Mouse (Mus musculus) limb, embryonic 12.5 days (tissue): ENCODE results near the gene Gm20518. TPM values are rescaled to one million over a fixed set of nuclear protein-coding genes. Genes with fewer than 3 reads are reported as not detected.

Experiments used
- ATAC-seq: fragments of 200-750 bp; cut with Nextera tagmentation; 2 replicates; pipeline ENCODE4 v1.8.0; 2017; ENCODE audit warnings: low read depth, moderate TSS enrichment; ENCODE audit not compliant: insufficient number of reproducible peaks, insufficient read depth, low FRiP score, low TSS enrichment
- H3K27ac ChIP-seq: fragments of 300-500 bp; sonication (generic); 2 replicates; pipeline ENCODE4 v1.5.1; 2016; ENCODE audit warnings: mild to moderate bottlenecking, moderate library complexity
- H3K27me3 ChIP-seq: fragments of 300-500 bp; sonication (generic); 2 replicates; pipeline ENCODE4 v1.6.1; 2016; ENCODE audit warnings: mild to moderate bottlenecking, moderate library complexity
- H3K36me3 ChIP-seq: fragments of 300-500 bp; sonication (generic); 2 replicates; pipeline ENCODE4 v1.6.1; 2016; ENCODE audit warnings: mild to moderate bottlenecking, moderate library complexity
- H3K4me1 ChIP-seq: fragments of 300-500 bp; sonication (generic); replicated peaks from 2 replicates; pipeline ENCODE4 v1.6.1; 2016
- H3K4me2 ChIP-seq: fragments of 300-500 bp; sonication (generic); 2 replicates; pipeline ENCODE4 v1.6.1; 2016; ENCODE audit warnings: mild to moderate bottlenecking, moderate library complexity
- H3K4me3 ChIP-seq: fragments of 300-500 bp; sonication (generic); replicated peaks from 2 replicates; pipeline ENCODE4 v1.5.1; 2016; ENCODE audit warnings: mild to moderate bottlenecking
- H3K9ac ChIP-seq: fragments of 300-500 bp; sonication (generic); replicated peaks from 2 replicates; pipeline ENCODE4 v1.6.1; 2016; ENCODE audit warnings: mild to moderate bottlenecking, moderate library complexity
- H3K9me3 ChIP-seq: fragments of 300-500 bp; sonication (generic); 2 replicates; pipeline ENCODE4 v1.6.1; 2016; ENCODE audit warnings: mild to moderate bottlenecking, moderate library complexity
- WGBS: fragments of 180-500 bp; shearing (Covaris S2); methylation state at CpG from one replicate; pipeline ENCODE4 v1.1.7; 2016; 5-methylcytosine and 5-hydroxymethylcytosine counted together
- polyA plus RNA-seq: library from polyadenylated mRNA; unstranded; fragments of >200 nt; fragmentation: Nextera tagmentation; extraction: Ambion mirVana; gene quantifications from 2 replicates; pipeline ENCODE4 v1.2.1, GENCODE M21; 2016

Gene Gm20518
- polyA plus RNA-seq, 1 experiment from 2014 or later, result 0.36 TPM

DNA sequence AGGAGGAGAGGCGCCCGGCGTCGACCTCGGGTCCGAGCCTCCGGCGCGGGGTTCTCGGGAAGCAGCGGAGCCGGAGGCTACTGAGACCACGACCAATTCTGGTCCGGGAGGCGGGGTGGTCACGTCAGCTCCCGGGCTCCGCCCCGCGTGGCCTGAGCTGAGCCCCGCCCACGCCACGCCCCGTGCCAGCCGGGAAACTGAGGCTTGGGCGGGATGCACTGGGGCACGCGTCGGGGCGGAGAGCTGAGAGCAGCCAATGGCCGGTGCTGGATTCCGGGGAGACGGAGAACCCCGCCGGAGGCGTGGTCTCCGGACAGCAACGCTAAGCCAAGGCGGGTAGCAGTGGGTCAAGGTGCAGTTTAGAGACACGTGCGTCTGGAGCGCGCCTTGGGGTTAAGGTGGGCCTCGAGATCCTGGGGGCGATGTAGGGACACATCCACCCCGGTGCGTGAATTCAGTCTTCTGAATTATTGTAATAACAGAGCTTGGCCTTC is 36.7 kb upstream of the Gm20518 start, which contains the start of gene Slc25a1:
Gene Slc25a1, minus strand, starts transcription at position 133 of the 494 bp plus-strand sequence.
- Histone ChIP-seq H3K27ac (peak within 1 kb of the TSS; percentile 82), H3K27me3 (0 out of 2 replicates have a peak, but pooled peaks cover 5% of the 10 kb centered on the region), H3K4me3 (peak within 1 kb of the TSS; percentile 83), H3K4me2 (peak within 1 kb of the TSS; percentile 93), H3K4me1 (peaks cover 11% of the 10 kb centered on the region), H3K9ac (peak within 1 kb of the TSS; percentile 83), H3K36me3 (peaks cover 20% of the 10 kb centered on the region), H3K9me3 (no peaks in the 10 kb centered on the region)
- peak; percentile 42 for ATAC-seq
- WGBS, result under 1% methylated on average over 47 of the region's 47 CpGs

DNA sequence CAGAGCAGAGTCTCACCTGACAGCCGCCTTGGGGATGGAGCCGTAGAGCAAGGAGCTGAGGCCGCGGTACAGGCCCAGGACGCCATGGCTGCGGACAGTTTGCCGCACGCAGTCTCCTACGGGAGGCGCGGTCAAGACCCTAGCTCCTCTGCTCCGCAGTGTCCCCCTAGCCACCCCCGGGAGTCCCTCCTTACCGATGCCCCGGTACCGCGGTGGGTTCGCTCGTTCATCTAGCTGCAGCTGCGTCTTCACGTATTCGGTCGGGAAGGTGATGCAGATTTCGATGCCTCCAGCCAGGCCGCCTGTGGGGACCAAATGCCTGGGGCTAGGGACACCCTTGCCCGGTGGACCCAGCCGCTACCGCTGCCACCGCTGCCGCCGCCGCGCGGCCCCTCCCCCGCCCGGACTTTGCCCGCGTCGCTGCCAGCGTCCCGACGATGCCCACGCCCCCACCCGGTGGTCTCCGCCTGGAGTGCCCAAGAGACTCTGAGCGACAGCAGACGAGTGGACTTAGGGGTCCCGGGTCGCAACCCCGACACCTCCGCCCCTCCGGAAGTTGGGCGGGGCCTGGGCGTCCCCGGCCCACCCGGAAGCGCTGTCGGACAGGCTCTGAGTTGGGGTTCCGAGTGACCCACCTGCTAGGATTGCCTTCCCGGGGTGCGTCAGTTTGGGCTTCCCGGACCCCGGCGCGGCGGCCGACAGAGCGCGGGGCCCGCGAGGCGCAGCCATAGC is 36.0 kb upstream of the Gm20518 start:
- no peaks in the 10 kb centered on the region for H3K9me3 ChIP-seq
- under 1% methylated on average over 72 of the region's 72 CpGs for WGBS
- H3K27me3 ChIP-seq, result 0 out of 2 replicates have a peak, but pooled peaks cover 5% of the 10 kb centered on the region
- H3K4me3 ChIP-seq, result peak overlapping the region; percentile 83
- peak overlapping the region; percentile 83 for H3K9ac ChIP-seq
- peaks cover 20% of the 10 kb centered on the region for H3K36me3 ChIP-seq
- H3K4me1 ChIP-seq, result peaks cover 14% of the 10 kb centered on the region
- H3K4me2 ChIP-seq, result peak overlapping the region; percentile 93
- H3K27ac ChIP-seq, result peak overlapping the region; percentile 82
- ATAC-seq, result peak; percentile 43; the same call in 1 of the 2 replicates

DNA sequence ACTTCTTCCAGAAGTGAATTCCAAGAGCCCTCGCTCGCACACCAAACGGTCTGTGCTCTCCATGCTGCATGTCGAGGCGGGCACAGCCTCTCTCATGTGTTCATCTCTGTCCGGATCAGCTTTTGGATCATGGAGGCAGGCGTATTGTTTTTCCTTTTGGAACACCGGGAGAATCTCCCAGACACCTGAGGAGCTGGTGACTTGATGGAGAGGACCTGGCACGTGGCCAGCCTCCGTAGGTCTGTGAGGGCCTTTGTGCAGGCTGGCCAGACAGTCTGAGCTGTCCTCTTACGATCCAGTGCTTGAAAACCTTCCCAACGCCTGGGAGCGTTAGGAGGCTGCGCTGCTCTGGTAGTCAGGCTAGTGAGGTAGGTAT is 30.7 kb upstream of the Gm20518 start:
- Histone ChIP-seq H3K9ac (peak overlapping the region; percentile 86), H3K4me2 (peak overlapping the region; percentile 87), H3K4me3 (peak overlapping the region; percentile 76), H3K27me3 (peaks cover 42% of the 10 kb centered on the region), H3K36me3 (peaks cover 20% of the 10 kb centered on the region), H3K4me1 (peaks cover 23% of the 10 kb centered on the region), H3K27ac (peak overlapping the region; percentile 68; the same call in 1 of the 2 replicates), H3K9me3 (no peaks in the 10 kb centered on the region)
- no peak for ATAC-seq
- WGBS, result 1% methylated on average over 14 of the region's 14 CpGs

DNA sequence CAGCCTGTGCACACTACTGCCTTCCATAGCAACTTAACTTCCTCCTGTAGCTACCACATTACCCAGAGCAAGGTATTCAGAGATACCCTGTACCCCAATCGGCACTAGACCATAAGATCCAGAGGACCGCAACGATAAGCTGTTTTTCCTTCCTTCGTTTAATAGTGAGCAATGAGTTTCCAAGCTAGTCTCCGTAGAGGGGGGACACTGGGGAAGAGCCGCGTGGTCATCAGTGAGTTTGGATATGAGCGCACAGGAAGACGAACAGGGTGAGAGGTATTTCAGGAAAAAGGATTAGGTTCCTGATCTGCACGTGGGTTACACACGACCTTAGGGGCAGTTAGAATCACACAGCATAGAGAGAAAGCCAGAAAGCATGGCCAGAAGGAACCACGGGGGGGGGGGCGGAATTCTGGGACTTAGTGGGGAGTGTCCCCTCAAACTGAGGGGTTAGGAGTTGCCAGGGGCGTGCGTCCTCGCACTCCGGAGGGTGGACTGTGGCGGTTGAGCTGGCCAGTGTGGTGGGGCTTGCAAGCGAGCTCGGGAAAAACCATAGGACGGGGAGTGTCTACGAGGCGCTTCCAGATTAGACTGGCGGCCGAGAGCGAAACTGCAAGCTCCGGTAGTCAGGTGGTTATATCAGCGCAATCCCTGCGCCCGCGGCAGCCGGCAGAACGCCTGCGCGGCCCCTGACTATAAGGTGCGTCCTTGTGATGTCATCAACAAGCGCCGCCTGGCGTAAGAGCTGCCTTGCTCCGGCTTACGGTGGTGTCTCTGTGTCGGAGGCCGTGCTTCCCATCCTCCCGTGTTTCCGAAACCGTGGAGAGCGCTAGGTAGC is 30.1 kb upstream of the Gm20518 start:
- peak overlapping the region; percentile 76 for H3K4me3 ChIP-seq
- H3K27ac ChIP-seq, result peak overlapping the region; percentile 68
- peak; percentile 93 for ATAC-seq
- H3K36me3 ChIP-seq, result peaks cover 20% of the 10 kb centered on the region
- 3% methylated on average over 47 of the region's 47 CpGs for WGBS
- H3K9me3 ChIP-seq, result no peaks in the 10 kb centered on the region
- H3K4me2 ChIP-seq, result peak overlapping the region; percentile 87
- H3K4me1 ChIP-seq, result peaks cover 17% of the 10 kb centered on the region
- H3K9ac ChIP-seq, result peak overlapping the region; percentile 86
- H3K27me3 ChIP-seq, result peaks cover 46% of the 10 kb centered on the region

DNA sequence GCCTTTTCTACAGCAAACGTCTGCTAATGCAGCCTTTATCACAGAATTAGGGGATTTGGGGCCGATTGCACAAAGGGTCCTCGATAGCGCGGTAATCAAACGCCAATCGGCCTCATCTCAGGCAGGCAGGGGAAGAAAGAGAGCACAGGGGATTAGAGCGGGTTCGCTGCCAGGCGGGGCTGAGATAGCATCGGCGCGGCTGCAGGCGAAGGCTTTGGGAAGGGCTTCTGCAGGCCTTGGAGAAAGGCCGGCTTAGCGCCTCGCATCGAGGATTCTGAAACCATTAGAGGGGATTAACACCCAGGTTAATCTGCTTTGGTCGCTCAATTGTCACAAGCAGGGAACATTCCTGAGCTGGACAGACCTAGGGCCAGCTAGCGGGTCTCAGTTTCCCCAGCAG is 29.1 kb upstream of the Gm20518 start:
- no peaks in the 10 kb centered on the region for H3K9me3 ChIP-seq
- peak overlapping the region; percentile 31; the same call in 1 of the 2 replicates for H3K9ac ChIP-seq
- H3K4me2 ChIP-seq, result peak overlapping the region; percentile 87
- H3K4me3 ChIP-seq, result 0 out of 2 replicates have a peak overlapping the region, but pooled peaks have one; percentile 1
- no peak for ATAC-seq
- H3K27me3 ChIP-seq, result peaks cover 52% of the 10 kb centered on the region
- H3K4me1 ChIP-seq, result peaks cover 16% of the 10 kb centered on the region
- H3K27ac ChIP-seq, result no peak overlapping the region
- WGBS, result 12% methylated on average over 20 of the region's 20 CpGs
- H3K36me3 ChIP-seq, result peaks cover 11% of the 10 kb centered on the region

DNA sequence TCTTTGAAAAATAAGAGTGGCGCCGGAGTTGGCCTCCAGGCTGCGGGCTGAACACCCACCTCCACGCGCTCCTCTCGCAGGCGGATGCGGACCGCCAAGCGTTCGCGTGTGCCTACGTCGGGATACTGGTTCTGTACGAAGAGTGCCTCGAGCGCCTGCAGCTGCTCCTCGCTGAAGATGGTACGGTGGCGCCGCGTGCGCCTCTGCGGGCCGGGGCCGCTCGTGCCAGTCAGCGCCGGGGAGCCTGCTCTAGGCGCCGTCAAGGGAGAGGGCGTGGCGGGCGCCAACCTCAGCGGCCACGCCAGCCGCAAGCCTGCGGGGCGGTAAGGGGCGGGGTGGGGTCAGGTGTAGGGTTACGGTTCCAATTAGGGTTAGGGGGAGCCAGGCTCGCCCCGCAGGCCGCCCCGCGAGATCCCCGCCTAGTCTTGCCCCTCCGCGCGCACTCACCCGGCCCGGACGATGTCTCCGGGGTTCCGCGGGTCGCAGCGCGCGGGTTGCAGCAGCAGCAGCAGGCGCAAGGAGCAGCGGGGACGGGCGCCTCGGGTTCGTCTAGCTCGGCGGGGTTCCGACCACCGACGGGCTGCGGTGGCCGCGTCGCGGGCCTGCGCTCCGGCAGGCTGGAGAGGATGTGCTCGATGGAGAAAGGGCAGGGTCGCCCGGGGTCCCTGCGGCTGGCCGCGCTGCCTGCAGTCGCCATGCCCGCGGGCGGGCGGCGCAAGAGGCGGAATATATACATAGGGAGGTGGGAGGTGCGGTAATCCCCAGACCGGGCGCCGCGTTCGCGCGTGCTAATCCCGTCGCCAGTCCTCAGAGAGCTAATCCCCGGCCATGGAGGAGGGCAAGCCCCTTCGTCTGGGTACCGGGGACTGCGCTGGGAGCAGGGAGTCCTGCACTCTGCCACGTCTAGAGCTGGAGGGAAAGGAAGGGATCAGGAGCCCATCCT is 23.1 kb upstream of the Gm20518 start, which contains the start of gene Gsc2:
Gene Gsc2, minus strand, starts transcription at position 753 of the 943 bp plus-strand sequence.
- H3K4me2 ChIP-seq, result peak within 1 kb of the TSS; percentile 75
- no peaks in the 10 kb centered on the region for H3K36me3 ChIP-seq
- under 1% methylated on average over 105 of the region's 106 CpGs for WGBS
- no peak for ATAC-seq
- H3K9me3 ChIP-seq, result no peaks in the 10 kb centered on the region
- peaks cover 77% of the 10 kb centered on the region for H3K27me3 ChIP-seq
- peaks cover 19% of the 10 kb centered on the region for H3K4me1 ChIP-seq
- H3K9ac ChIP-seq, result peak within 1 kb of the TSS; percentile 42
- H3K4me3 ChIP-seq, result peak within 1 kb of the TSS; percentile 45
- no peak within 1 kb of the TSS for H3K27ac ChIP-seq

DNA sequence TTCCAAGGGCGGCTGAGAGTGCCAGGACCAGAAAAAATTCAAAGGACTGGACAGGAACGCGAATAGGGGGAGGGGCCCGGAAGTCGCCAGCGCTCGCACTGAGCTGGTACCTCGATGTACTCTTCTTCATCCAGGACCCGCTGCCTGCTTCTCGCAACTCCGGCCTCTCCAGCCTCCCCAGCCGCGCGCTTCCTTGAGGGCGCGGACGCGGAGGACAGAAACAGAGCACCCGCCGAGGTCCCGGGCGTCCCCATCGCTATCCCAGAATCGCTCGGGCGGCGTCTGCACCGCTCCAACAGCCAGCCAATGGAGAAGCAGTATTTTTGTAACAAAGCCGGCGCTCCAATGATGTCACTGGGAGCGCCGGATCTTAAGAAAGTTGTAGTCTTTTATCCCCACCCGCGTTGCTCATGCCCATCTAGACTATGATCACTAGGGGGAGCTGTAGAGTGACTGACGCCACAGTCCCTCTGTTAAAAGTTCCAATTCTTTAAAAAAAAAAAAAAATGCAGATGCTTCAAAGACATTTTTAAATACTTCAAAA is 19.7 kb upstream of the Gm20518 start, which contains the start of gene Ess2:
Gene Ess2, minus strand, starts transcription at position 297 of the 544 bp plus-strand sequence.
- peak within 1 kb of the TSS; percentile 68; the same call in 1 of the 2 replicates for H3K27ac ChIP-seq
- under 1% methylated on average over 35 of the region's 35 CpGs for WGBS

DNA sequence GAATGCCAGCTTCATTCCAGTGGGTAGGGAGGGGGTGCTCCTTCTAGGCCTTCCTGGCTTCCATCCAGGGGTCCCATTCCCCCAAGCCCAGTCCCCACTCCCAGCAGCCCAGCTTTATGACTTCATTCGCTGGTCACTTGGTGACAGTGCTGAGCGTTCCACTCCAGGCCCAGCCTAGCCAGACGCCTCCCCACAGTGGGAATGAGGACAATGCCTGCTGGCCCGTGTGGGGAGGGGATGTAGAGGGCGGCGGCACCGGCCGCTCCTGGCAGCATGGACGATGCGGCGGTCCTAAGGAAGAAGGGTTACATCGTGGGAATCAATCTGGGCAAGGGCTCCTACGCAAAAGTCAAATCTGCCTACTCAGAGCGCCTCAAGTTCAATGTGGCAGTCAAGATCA is 7.0 kb upstream of the Gm20518 start, which contains the start of the genes Dgcr2 and Tssk2:
Gene Dgcr2, minus strand, starts transcription at position 101 of the 400 bp plus-strand sequence.
Gene Tssk2, plus strand, starts transcription at position 176 of the 400 bp plus-strand sequence.
- Histone ChIP-seq H3K27me3 (no peaks in the 10 kb centered on the region), H3K4me1 (no peaks in the 10 kb centered on the region), H3K36me3 (peaks cover 54% of the 10 kb centered on the region), H3K4me3 (no peak within 1 kb of the TSS), H3K9me3 (no peaks in the 10 kb centered on the region), H3K9ac (no peak within 1 kb of the TSS), H3K4me2 (no peak within 1 kb of the TSS), H3K27ac (no peak within 1 kb of the TSS)
- 94% methylated on average over 14 of the region's 14 CpGs for WGBS
- ATAC-seq, result no peak

More for the DNA sequence above, 19.7 kb upstream of the Gm20518 start, which contains the start of gene Ess2:
- Histone ChIP-seq H3K9me3 (no peaks in the 10 kb centered on the region), H3K9ac (peak within 1 kb of the TSS; percentile 71), H3K27me3 (peaks cover 46% of the 10 kb centered on the region), H3K4me2 (peak within 1 kb of the TSS; percentile 80), H3K36me3 (peaks cover 33% of the 10 kb centered on the region), H3K4me1 (peaks cover 19% of the 10 kb centered on the region), H3K4me3 (peak within 1 kb of the TSS; percentile 72)
- ATAC-seq, result peak; percentile 88

DNA sequence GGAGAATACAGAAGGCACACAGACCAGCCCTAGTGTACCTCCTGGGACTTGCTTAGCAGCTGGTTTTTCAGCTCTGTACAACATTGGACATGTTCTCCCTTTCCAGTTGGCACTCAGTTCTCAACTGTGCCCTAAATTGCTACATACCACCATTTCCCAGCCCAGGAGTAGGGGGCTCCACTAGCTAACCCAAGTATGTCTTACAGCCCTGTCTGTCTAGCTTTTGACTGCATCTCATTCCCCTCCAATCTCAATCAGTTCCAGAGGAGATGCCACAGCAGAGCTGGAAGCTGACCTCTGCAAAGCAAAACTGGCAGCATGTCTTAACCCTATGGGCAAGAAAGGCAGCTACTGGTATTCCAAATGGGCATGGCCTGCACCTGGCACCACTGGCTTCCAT is 4.6 kb upstream of the Gm20518 start:
- peaks cover 7% of the 10 kb centered on the region; the same call in 1 of the 2 replicates for H3K4me1 ChIP-seq
- peaks cover 30% of the 10 kb centered on the region for H3K36me3 ChIP-seq
- no peak overlapping the region for H3K27ac ChIP-seq
- H3K27me3 ChIP-seq, result no peaks in the 10 kb centered on the region
- no peak overlapping the region for H3K4me2 ChIP-seq
- no peak overlapping the region for H3K9ac ChIP-seq
- no peaks in the 10 kb centered on the region for H3K9me3 ChIP-seq
- no peak overlapping the region for H3K4me3 ChIP-seq
- no peak for ATAC-seq

DNA sequence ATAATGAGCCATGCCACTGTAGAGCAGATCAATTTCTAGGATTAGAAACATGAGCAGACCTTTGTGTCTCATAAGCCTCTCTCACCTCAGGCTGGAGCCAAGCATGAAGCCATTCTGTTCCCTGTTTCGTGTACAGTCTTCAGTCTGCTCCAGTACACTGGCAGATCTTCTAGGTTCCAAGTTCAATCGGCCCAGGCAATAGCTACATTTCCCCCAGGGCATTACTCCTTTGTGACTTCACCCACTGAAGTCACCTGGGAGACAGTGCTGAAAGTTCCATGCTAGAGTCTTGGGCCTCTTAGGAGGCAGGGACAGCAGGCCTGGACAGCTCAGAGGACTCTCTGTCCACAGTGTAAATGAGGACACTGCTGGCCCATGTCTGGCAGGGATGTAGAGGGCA is 2.5 kb upstream of the Gm20518 start, which contains the start of gene Tssk1:
Gene Tssk1, plus strand, starts transcription at position 301 of the 400 bp plus-strand sequence.
- WGBS, result 80% methylated on average over 2 of the region's 2 CpGs
- Histone ChIP-seq H3K27ac (no peak within 1 kb of the TSS), H3K27me3 (no peaks in the 10 kb centered on the region), H3K4me1 (peaks cover 21% of the 10 kb centered on the region), H3K4me2 (no peak within 1 kb of the TSS), H3K9me3 (no peaks in the 10 kb centered on the region), H3K36me3 (peaks cover 13% of the 10 kb centered on the region), H3K4me3 (no peak within 1 kb of the TSS), H3K9ac (no peak within 1 kb of the TSS)
- ATAC-seq, result no peak
